Mouse (Mus musculus): ENCODE data around the gene Ift172. TPM values are rescaled to one million over a fixed set of nuclear protein-coding genes. Genes with fewer than 3 reads are reported as not detected.
A peak's percentile ranks its signal among the peaks of the same experiment; 100 is the strongest.

Ift172 gene
- total RNA-seq (2021), result 10 to 100 TPM; 26.0 to 34.8 TPM
- long read RNA-seq, experiment 1, full-length matches to known transcripts, result 19 of 31 reads
- long read RNA-seq, experiment 1, partial matches to known transcripts, result 8 of 31 reads
- long read RNA-seq, experiment 1, other reads (novel, unspliced or antisense), result 4 of 31 reads
- long read RNA-seq, experiment 2, full-length matches to known transcripts, result 23 of 37 reads
- long read RNA-seq, experiment 2, partial matches to known transcripts, result 9 of 37 reads
- long read RNA-seq, experiment 2, other reads (novel, unspliced or antisense), result 5 of 37 reads

GRCm38 (mm10) chr5:31290521-31291360 is at the start of gene Ift172:
Gene Ift172 (minus strand): TSS chr5:31291116.
- no peak for TF ChIP-seq CTCF (IDR thresholded peaks at IDR 0.05)
- H3K27ac ChIP-seq, result peak within 1 kb of the TSS; percentile 94
- peak; percentile 98 for DNase-seq
- H3K4me3 ChIP-seq, result peak within 1 kb of the TSS; percentile 80
- intact Hi-C loops (cut with DNase I), result loop anchor here (2.0 to 10.0 kb wide), 2 partner anchors 50 to 246 kb away; partner anchors contain the start of genes Atraid, Gm9970, Nrbp1 and Slc5a6

GRCm38 (mm10) chr5:31328255-31328654 is 37.3 kb upstream of the Ift172 start:
- TF ChIP-seq CTCF (IDR thresholded peaks at IDR 0.05), result peak; percentile 84
- no peak overlapping the region for H3K4me3 ChIP-seq
- intact Hi-C loops (cut with DNase I), result loop anchor here (5.0 kb wide), 1 partner anchor 111 kb away; no protein-coding TSS in a partner anchor
- peak; percentile 58 for DNase-seq
- peak overlapping the region; percentile 31; the same call in 1 of the 2 replicates for H3K27ac ChIP-seq

GRCm38 (mm10) chr5:31326850-31327249 is 35.9 kb upstream of the Ift172 start:
- no peak overlapping the region for H3K4me3 ChIP-seq
- no peak; the same call in 1 of the 2 replicates for TF ChIP-seq CTCF (IDR thresholded peaks at IDR 0.05)
- no peak overlapping the region for H3K27ac ChIP-seq
- DNase-seq, result no peak
- intact Hi-C loops (cut with DNase I), result loop anchor here (5.0 kb wide), 1 partner anchor 110 kb away; no protein-coding TSS in a partner anchor

GRCm38 (mm10) chr5:31324085-31324484 is 33.2 kb upstream of the Ift172 start:
- DNase-seq, result no peak
- intact Hi-C loops (cut with DNase I), result no loop called here
- Histone ChIP-seq H3K4me3 (no peak overlapping the region), H3K27ac (no peak overlapping the region)
- TF ChIP-seq CTCF (IDR thresholded peaks at IDR 0.05), result no peak

GRCm38 (mm10) chr5:31322776-31323175 is 31.9 kb upstream of the Ift172 start:
- Histone ChIP-seq H3K27ac (no peak overlapping the region), H3K4me3 (no peak overlapping the region)
- no peak for DNase-seq
- intact Hi-C loops (cut with DNase I), result no loop called here
- TF ChIP-seq CTCF (IDR thresholded peaks at IDR 0.05), result no peak

GRCm38 (mm10) chr5:31312806-31313205 is 21.9 kb upstream of the Ift172 start:
- TF ChIP-seq CTCF (IDR thresholded peaks at IDR 0.05), result no peak
- Histone ChIP-seq H3K27ac (no peak overlapping the region), H3K4me3 (no peak overlapping the region)
- DNase-seq, result no peak
- intact Hi-C loops (cut with DNase I), result no loop called here

- intact Hi-C loops (cut with DNase I), result no loop called here
- no peak for TF ChIP-seq CTCF (IDR thresholded peaks at IDR 0.05)
- DNase-seq, result no peak
- Histone ChIP-seq H3K27ac (no peak overlapping the region), H3K4me3 (no peak overlapping the region)
Observed at GRCm38 (mm10) chr5:31303093-31303492, 12.2 kb upstream of the Ift172 start.

GRCm38 (mm10) chr5:31301866-31302265 is 10.9 kb upstream of the Ift172 start:
- TF ChIP-seq CTCF (IDR thresholded peaks at IDR 0.05), result no peak
- Histone ChIP-seq H3K4me3 (no peak overlapping the region), H3K27ac (no peak overlapping the region)
- no peak for DNase-seq
- intact Hi-C loops (cut with DNase I), result no loop called here

- Histone ChIP-seq H3K4me3 (no peak overlapping the region), H3K27ac (no peak overlapping the region)
- TF ChIP-seq CTCF (IDR thresholded peaks at IDR 0.05), result no peak
- DNase-seq, result no peak
- intact Hi-C loops (cut with DNase I), result loop anchor here (10.0 kb wide), 1 partner anchor 254 kb away; the partner anchor contains the start of genes Atraid and Slc5a6
Observed at GRCm38 (mm10) chr5:31298486-31298885, 7.6 kb upstream of the Ift172 start.

- Histone ChIP-seq H3K27ac (no peak overlapping the region), H3K4me3 (no peak overlapping the region)
- no peak for TF ChIP-seq CTCF (IDR thresholded peaks at IDR 0.05)
- DNase-seq, result no peak
- intact Hi-C loops (cut with DNase I), result loop anchor here (10.0 kb wide), 1 partner anchor 253 kb away; the partner anchor contains the start of genes Atraid and Slc5a6
Observed at GRCm38 (mm10) chr5:31297981-31298380, 7.1 kb upstream of the Ift172 start.

- no peak within 1 kb of the TSS for H3K4me3 ChIP-seq
- intact Hi-C loops (cut with DNase I), result loop anchor here (10.0 kb wide), 1 partner anchor 252 kb away; the partner anchor contains the start of genes Atraid and Slc5a6
- DNase-seq, result no peak
- no peak within 1 kb of the TSS for H3K27ac ChIP-seq
- TF ChIP-seq CTCF (IDR thresholded peaks at IDR 0.05), result no peak
Observed at GRCm38 (mm10) chr5:31297047-31297757, 6.3 kb upstream of the Ift172 start, which contains the start of gene Gckr. Gene Gckr (plus strand): TSS chr5:31297443.

- peak; percentile 48 for DNase-seq
- peak within 1 kb of the TSS; percentile 76 for H3K4me3 ChIP-seq
- no peak for TF ChIP-seq CTCF (IDR thresholded peaks at IDR 0.05)
- peak within 1 kb of the TSS; percentile 68 for H3K27ac ChIP-seq
- intact Hi-C loops (cut with DNase I), result loop anchor here (10.0 kb wide), 1 partner anchor 251 kb away; the partner anchor contains the start of genes Atraid and Slc5a6
Observed at GRCm38 (mm10) chr5:31295606-31296141, 4.8 kb upstream of the Ift172 start, which contains the start of gene Fndc4. Gene Fndc4 (minus strand): TSS chr5:31296080.

Data from gastrocnemius, adult 2 months (tissue).